Mouse (Mus musculus) heart, adult 2 months (tissue): ENCODE measurements around the gene Phf1. TPM values are rescaled to one million over a fixed set of nuclear protein-coding genes. Genes with fewer than 3 reads are reported as not detected.

Source experiments
- DNase-seq, 2 experiments: peaks; one replicate each; pipeline ENCODE4 v3.0.0; 2021
- H3K27ac ChIP-seq: fragments of 200-600 bp; 2 replicates; pipeline ENCODE4 v1.8.1; 2022
- H3K27me3 ChIP-seq: fragments of 200-500 bp; 2 replicates; pipeline ENCODE4 v1.6.1; 2012; ENCODE audit warnings: mild to moderate bottlenecking, low read length, inconsistent platforms, mixed read lengths; ENCODE audit not compliant: control insufficient read depth, insufficient read depth
- H3K36me3 ChIP-seq: fragments of 200-500 bp; 2 replicates; pipeline ENCODE4 v1.6.1; 2012; ENCODE audit warnings: low read length, inconsistent platforms; ENCODE audit not compliant: control insufficient read depth, insufficient read depth
- H3K4me1 ChIP-seq: fragments of 200-500 bp; 2 replicates; pipeline ENCODE4 v1.6.1; 2011; ENCODE audit warnings: low read length; ENCODE audit not compliant: control insufficient read depth, insufficient read depth
- H3K4me3 ChIP-seq: fragments of 200-600 bp; 2 replicates; pipeline ENCODE4 v1.8.1; 2022
- H3K79me2 ChIP-seq: fragments of 200-500 bp; replicated peaks from 2 replicates; pipeline ENCODE4 v1.6.1; 2012; ENCODE audit warnings: mild to moderate bottlenecking, inconsistent platforms, low read length, moderate library complexity, mixed read lengths; ENCODE audit not compliant: control insufficient read depth, insufficient read depth
- H3K9ac ChIP-seq: fragments of 200-500 bp; 2 replicates; pipeline ENCODE4 v1.6.1; 2012; ENCODE audit warnings: low read depth, mild to moderate bottlenecking, control low read depth, inconsistent platforms, low read length, mixed read lengths
- CTCF ChIP-seq: fragments of 200-600 bp; IDR thresholded peaks from 2 replicates; pipeline ENCODE4 v1.8.1; 2022; ENCODE audit warnings: antibody characterized with exemption, mild to moderate bottlenecking, moderate library complexity
- EP300 ChIP-seq: fragments of 200-500 bp; IDR thresholded peaks from 2 replicates; pipeline ENCODE4 v1.6.1; 2011; ENCODE audit warnings: low read depth, low read length, control low read depth; ENCODE audit not compliant: insufficient read depth
- POLR2A ChIP-seq: fragments of 200-500 bp; IDR thresholded peaks from 2 replicates; pipeline ENCODE4 v1.6.1; 2011; ENCODE audit warnings: mild to moderate bottlenecking, low read depth, low read length, control low read depth; ENCODE audit not compliant: insufficient read depth
- WGBS: fragments of 180-500 bp; shearing (Covaris S2); methylation state at CpG from one replicate; pipeline ENCODE4 v1.1.7; 2018; 5-methylcytosine and 5-hydroxymethylcytosine counted together
- intact Hi-C: fragments of 180-260 bp; cut with DNase I; formaldehyde crosslinking; loops from one replicate; pipeline ENCODE4 v1.15.1; 2025
- polyA plus RNA-seq: library from polyadenylated mRNA; depleted of rRNA; stranded (reverse); fragments of >200 nt; gene quantifications from 2 replicates; pipeline ENCODE4 v1.2.3, GENCODE M21; 2012
- total RNA-seq, 2 experiments: library from RNA; stranded (reverse); gene quantifications; 2 replicates each; pipeline ENCODE4 v1.2.3; 2021

Gene Phf1
- total and polyA plus RNA-seq, 3 experiments, result 17.8 to 36.8 (median 18.1) TPM

GRCm38 (mm10) chr17:26936921-26937695, 4.3 kb downstream of the Phf1 start:
- H3K4me1 ChIP-seq, result peaks cover 5% of the 10 kb centered on the region
- no peaks in the 10 kb centered on the region for H3K27me3 ChIP-seq
- intact Hi-C loops, result no loop called here
- no peaks in the 10 kb centered on the region; the same call in 1 of the 2 replicates for H3K36me3 ChIP-seq
- H3K9ac ChIP-seq, result no peak overlapping the region
- no peak overlapping the region for H3K27ac ChIP-seq
- no peaks in the 10 kb centered on the region for H3K79me2 ChIP-seq
- 82% methylated on average over 15 of the region's 15 CpGs for WGBS
- DNase-seq, result no peak
- H3K4me3 ChIP-seq, result no peak overlapping the region
- TF ChIP-seq EP300, result no peak
- TF ChIP-seq POLR2A, result no peak

GRCm38 (mm10) chr17:26937883-26938695, 5.2 kb downstream of the Phf1 start:
- no peaks in the 10 kb centered on the region for H3K79me2 ChIP-seq
- 51% methylated on average over 16 of the region's 16 CpGs for WGBS
- peak overlapping the region; percentile 67 for H3K9ac ChIP-seq
- TF ChIP-seq CTCF, result no peak
- TF ChIP-seq POLR2A, result no peak
- TF ChIP-seq EP300, result no peak
- peak overlapping the region; percentile 92 for H3K27ac ChIP-seq
- no peak for DNase-seq
- intact Hi-C loops, result loop anchor here (2.0 kb wide), 1 partner anchor 35 kb away; the partner anchor contains the start of gene Zbtb9
- H3K4me3 ChIP-seq, result peak overlapping the region; percentile 69
- H3K27me3 ChIP-seq, result no peaks in the 10 kb centered on the region
- no peaks in the 10 kb centered on the region; the same call in 1 of the 2 replicates for H3K36me3 ChIP-seq
- peaks cover 5% of the 10 kb centered on the region for H3K4me1 ChIP-seq

- H3K27ac ChIP-seq, result peak overlapping the region; percentile 92
- intact Hi-C loops, result loop anchor here (2.0 kb wide), 1 partner anchor 34 kb away; the partner anchor contains the start of gene Zbtb9
- TF ChIP-seq CTCF (no peak), POLR2A (no peak), EP300 (no peak)
- no peaks in the 10 kb centered on the region for H3K79me2 ChIP-seq
- no peaks in the 10 kb centered on the region; the same call in 1 of the 2 replicates for H3K36me3 ChIP-seq
- no peaks in the 10 kb centered on the region for H3K27me3 ChIP-seq
- peaks cover 5% of the 10 kb centered on the region for H3K4me1 ChIP-seq
- DNase-seq, result no peak
- under 1% methylated on average over 22 of the region's 22 CpGs for WGBS
- peak overlapping the region; percentile 69 for H3K4me3 ChIP-seq
- peak overlapping the region; percentile 67 for H3K9ac ChIP-seq
These were observed 5.9 kb downstream of the Phf1 start for GRCm38 (mm10) chr17:26938731-26939130.

- under 1% methylated on average over 70 of the region's 70 CpGs for WGBS
- no peaks in the 10 kb centered on the region for H3K27me3 ChIP-seq
- TF ChIP-seq CTCF, result no peak
- peak; percentile 90 for TF ChIP-seq POLR2A
- TF ChIP-seq EP300, result no peak
- no peaks in the 10 kb centered on the region for H3K79me2 ChIP-seq
- H3K27ac ChIP-seq, result peak within 1 kb of the TSS; percentile 94
- peak within 1 kb of the TSS; percentile 93 for H3K9ac ChIP-seq
- no peaks in the 10 kb centered on the region for H3K36me3 ChIP-seq
- intact Hi-C loops, result loop anchor here (2.0 kb wide), 1 partner anchor 33 kb away; the partner anchor contains the start of gene Zbtb9
- H3K4me1 ChIP-seq, result peaks cover 5% of the 10 kb centered on the region
- peak; percentile 99 to 100 for DNase-seq
- peak within 1 kb of the TSS; percentile 69 for H3K4me3 ChIP-seq
These were observed 6.5 kb downstream of the Phf1 start, which contains the start of gene Cuta for GRCm38 (mm10) chr17:26939178-26939972. Cuta (minus strand) TSS chr17:26939569.

- peak overlapping the region; percentile 93 for H3K9ac ChIP-seq
- no peaks in the 10 kb centered on the region for H3K36me3 ChIP-seq
- intact Hi-C loops, result loop anchor here (2.0 kb wide), 1 partner anchor 33 kb away; the partner anchor contains the start of gene Zbtb9
- no peaks in the 10 kb centered on the region for H3K79me2 ChIP-seq
- no peak for TF ChIP-seq POLR2A
- no peak for TF ChIP-seq CTCF
- no peaks in the 10 kb centered on the region for H3K27me3 ChIP-seq
- H3K27ac ChIP-seq, result peak overlapping the region; percentile 94
- peaks cover 5% of the 10 kb centered on the region for H3K4me1 ChIP-seq
- WGBS, result 3% methylated on average over 3 of the region's 3 CpGs
- peak overlapping the region; percentile 69 for H3K4me3 ChIP-seq
- DNase-seq, result no peak
These were observed 7.1 kb downstream of the Phf1 start for GRCm38 (mm10) chr17:26939973-26940300.
